In genomic region chr14:54747942-54748917, GRCm38 (mm10) we compare ENCODE assay signal across 13 mouse cellular contexts. TPM values are rescaled to one million over a fixed set of nuclear protein-coding genes. Genes with fewer than 3 reads are reported as not detected.
A peak's percentile ranks its signal among the peaks of the same experiment; 100 is the strongest.
DNase-seq lines count a peak whose midpoint lies in the region; ATAC-seq and TF ChIP-seq lines count a peak whose summit lies in the region.
"Had no signal": no experiment of that assay in that cellular context is flagged by ENCODE, and none has a peak within 500 bp of the region (broad histone marks: within the 10 kb centered on the region; RNA-seq: fewer than 3 reads in every experiment).

No protein-coding gene starts in this region.

- peaks cover 23% of the 10 kb centered on the region for H3K4me1 ChIP-seq in heart, embryonic 12.5 days (replicated peaks)
- 0 out of 2 replicates have a peak, but pooled peaks cover 7% of the 10 kb centered on the region for H3K4me1 ChIP-seq in intestine, embryonic 15.5 days (replicated peaks)
- peaks cover 13% of the 10 kb centered on the region for H3K4me1 ChIP-seq in liver, embryonic 12.5 days

- no peak for TF ChIP-seq CTCF in left cerebral cortex, adult 2 months (IDR thresholded peaks at IDR 0.05)

- no peak for DNase-seq in left cerebral cortex, adult 2 months (ENCODE audit: extremely low spot score in 1 of 2, low spot score in 2 of 2)
- DNase-seq in left cerebral cortex, adult 18-20 months (ENCODE audit: low spot score in 2 of 2), result no peak
- DNase-seq in adrenal gland, postnatal 14 days, result peak; percentile 64
- peak; percentile 97 for DNase-seq in cerebellum, adult 9-10 months
- DNase-seq: lung, postnatal 4 days had no signal

- H3K36me3 ChIP-seq in heart, embryonic 12.5 days, result no peaks in the 10 kb centered on the region
- no peaks in the 10 kb centered on the region for H3K36me3 ChIP-seq in intestine, embryonic 15.5 days
- H3K36me3 ChIP-seq in liver, embryonic 12.5 days, result no peaks in the 10 kb centered on the region
- H3K36me3 ChIP-seq: forebrain, embryonic 15.5 days had no signal

- H3K9me3 ChIP-seq in heart, embryonic 12.5 days (replicated peaks), result no peaks in the 10 kb centered on the region
- no peaks in the 10 kb centered on the region for H3K9me3 ChIP-seq in intestine, embryonic 15.5 days
- H3K9me3 ChIP-seq in liver, embryonic 12.5 days (replicated peaks), result no peaks in the 10 kb centered on the region
- H3K9me3 ChIP-seq: forebrain, embryonic 15.5 days had no signal

- H3K4me2 ChIP-seq in heart, embryonic 12.5 days, result no peak overlapping the region
- H3K4me2 ChIP-seq in intestine, embryonic 15.5 days (replicated peaks), result no peak overlapping the region
- H3K4me2 ChIP-seq in liver, embryonic 12.5 days, result no peak overlapping the region
- H3K4me2 ChIP-seq: forebrain, embryonic 15.5 days had no signal

- ATAC-seq in heart, embryonic 12.5 days (ENCODE audit: insufficient number of reproducible peaks, low FRiP score), result 0 out of 2 replicates have a peak, but pooled peaks have one; percentile 51
- no peak for ATAC-seq in intestine, embryonic 15.5 days
- no peak for ATAC-seq in liver, embryonic 12.5 days
- ATAC-seq: forebrain, embryonic 15.5 days; hindbrain, postnatal 0 days had no signal

- intact Hi-C loops in left cerebral cortex, adult 2 months (cut with DNase I), result no loop called here

- no peak overlapping the region for H3K4me3 ChIP-seq in left cerebral cortex, adult 2 months
- H3K4me3 ChIP-seq in heart, embryonic 12.5 days, result no peak overlapping the region
- H3K4me3 ChIP-seq in intestine, embryonic 15.5 days (replicated peaks), result no peak overlapping the region
- H3K4me3 ChIP-seq in liver, embryonic 12.5 days, result no peak overlapping the region
- H3K4me3 ChIP-seq: forebrain, embryonic 15.5 days; myocyte had no signal

- peak overlapping the region; percentile 17; the same call in 1 of the 2 replicates for H3K27ac ChIP-seq in left cerebral cortex, adult 2 months
- no peak overlapping the region for H3K27ac ChIP-seq in heart, embryonic 12.5 days (ENCODE audit: poor library complexity, severe bottlenecking)
- no peak overlapping the region for H3K27ac ChIP-seq in intestine, embryonic 15.5 days
- no peak overlapping the region for H3K27ac ChIP-seq in liver, embryonic 12.5 days
- H3K27ac ChIP-seq: forebrain, embryonic 15.5 days had no signal

- no peak overlapping the region for H3K9ac ChIP-seq in heart, embryonic 12.5 days
- no peak overlapping the region for H3K9ac ChIP-seq in intestine, embryonic 15.5 days
- no peak overlapping the region for H3K9ac ChIP-seq in liver, embryonic 12.5 days
- H3K9ac ChIP-seq: forebrain, embryonic 15.5 days had no signal

- H3K27me3 ChIP-seq in heart, embryonic 12.5 days (replicated peaks), result no peaks in the 10 kb centered on the region
- no peaks in the 10 kb centered on the region for H3K27me3 ChIP-seq in intestine, embryonic 15.5 days (replicated peaks)
- no peaks in the 10 kb centered on the region for H3K27me3 ChIP-seq in liver, embryonic 12.5 days (replicated peaks)
- H3K27me3 ChIP-seq: forebrain, embryonic 15.5 days had no signal

- WGBS in heart, embryonic 12.5 days, result 69% methylated on average over 16 of the region's 16 CpGs
- WGBS in intestine, embryonic 15.5 days, result 72% methylated on average over 16 of the region's 16 CpGs
- WGBS in liver, embryonic 12.5 days (ENCODE audit: insufficient replicate concordance), result 62% methylated on average over 16 of the region's 16 CpGs

RNA-seq across cellular contexts. Expression of gene Slc7a8, which starts 33.5 kb away (rescaled TPM):
- total RNA-seq in left cerebral cortex, adult 2 months (2021), result 10 to 100 TPM; 54.3 to 58.6 TPM
- total RNA-seq in left cerebral cortex, adult 18-20 months (2021), result 10 to 100 TPM; 48.7 to 52.5 TPM
- 46.1 and 51.5 TPM in 2 replicates for total RNA-seq in adrenal gland, postnatal 14 days (2021)
- 4.4 and 4.7 TPM in 2 replicates for polyA plus RNA-seq in heart, embryonic 12.5 days (2016; fragmentation: Nextera tagmentation; extraction: Ambion mirVana)
- polyA plus RNA-seq in intestine, embryonic 15.5 days (2015; fragmentation: Nextera tagmentation; extraction: Ambion mirVana), result 30.9 and 33.0 TPM in 2 replicates
- 2.8 and 3.4 TPM in 2 replicates for polyA plus RNA-seq in liver, embryonic 12.5 days (2016; fragmentation: Nextera tagmentation; extraction: Ambion mirVana)
- polyA plus RNA-seq: myocyte had no signal

RNA-seq across cellular contexts. Expression of gene Cebpe, which starts 36.3 kb away (rescaled TPM):
- total RNA-seq in left cerebral cortex, adult 2 months (2021), result not detected
- not detected for total RNA-seq in left cerebral cortex, adult 18-20 months (2021)
- not detected in 2 replicates for total RNA-seq in adrenal gland, postnatal 14 days (2021)
- not detected in 2 replicates for polyA plus RNA-seq in heart, embryonic 12.5 days (2016; fragmentation: Nextera tagmentation; extraction: Ambion mirVana)
- 0.19 and 0.21 TPM in 2 replicates for polyA plus RNA-seq in intestine, embryonic 15.5 days (2015; fragmentation: Nextera tagmentation; extraction: Ambion mirVana)
- polyA plus RNA-seq in liver, embryonic 12.5 days (2016; fragmentation: Nextera tagmentation; extraction: Ambion mirVana), result 3.3 and 3.7 TPM in 2 replicates
- total RNA-seq: hindbrain, postnatal 0 days; left cerebral cortex, postnatal 25 days had no signal
- polyA plus RNA-seq: forebrain, embryonic 15.5 days; hindbrain, postnatal 0 days; myocyte had no signal

RNA-seq across cellular contexts. Expression of gene Gm29776, which starts 49.6 kb away (rescaled TPM):
- total RNA-seq in left cerebral cortex, adult 2 months (2021), result not detected
- total RNA-seq in left cerebral cortex, adult 18-20 months (2021), result not detected
- total RNA-seq in adrenal gland, postnatal 14 days (2021), result not detected in 2 replicates
- 0.21 and 0.28 TPM in 2 replicates for polyA plus RNA-seq in heart, embryonic 12.5 days (2016; fragmentation: Nextera tagmentation; extraction: Ambion mirVana)
- polyA plus RNA-seq in intestine, embryonic 15.5 days (2015; fragmentation: Nextera tagmentation; extraction: Ambion mirVana), result 0.11 and 0.15 TPM in 2 replicates
- 0.05 TPM in 1 of 2 replicates, not detected in the other for polyA plus RNA-seq in liver, embryonic 12.5 days (2016; fragmentation: Nextera tagmentation; extraction: Ambion mirVana)
- polyA plus RNA-seq: small intestine, adult 2 months had no signal

Comparison
In these comparisons a context has a peak if more than half of its experiments do, and no peak if none do; other contexts are left out.
1. DNase-seq: peak in adrenal gland, postnatal 14 days (single experiment) and cerebellum, adult 9-10 months (single experiment); none in left cerebral cortex, adult 2 months (0 of 2) and left cerebral cortex, adult 18-20 months (0 of 2).